Mouse (Mus musculus): Measurements from ENCODE around the gene Scaf11. TPM values are rescaled to one million over a fixed set of nuclear protein-coding genes. Genes with fewer than 3 reads are reported as not detected.
A peak's percentile ranks its signal among the peaks of the same experiment; 100 is the strongest.
"Not testable (repeated sequence)": the region's sequence is repeated elsewhere in the genome, so short reads cannot be mapped to it uniquely, and the experiment has no call there.

Gene Scaf11
- 50.9 and 52.8 TPM in 2 replicates for polyA plus RNA-seq (2015; fragmentation: Nextera tagmentation; extraction: Ambion mirVana)

DNA sequence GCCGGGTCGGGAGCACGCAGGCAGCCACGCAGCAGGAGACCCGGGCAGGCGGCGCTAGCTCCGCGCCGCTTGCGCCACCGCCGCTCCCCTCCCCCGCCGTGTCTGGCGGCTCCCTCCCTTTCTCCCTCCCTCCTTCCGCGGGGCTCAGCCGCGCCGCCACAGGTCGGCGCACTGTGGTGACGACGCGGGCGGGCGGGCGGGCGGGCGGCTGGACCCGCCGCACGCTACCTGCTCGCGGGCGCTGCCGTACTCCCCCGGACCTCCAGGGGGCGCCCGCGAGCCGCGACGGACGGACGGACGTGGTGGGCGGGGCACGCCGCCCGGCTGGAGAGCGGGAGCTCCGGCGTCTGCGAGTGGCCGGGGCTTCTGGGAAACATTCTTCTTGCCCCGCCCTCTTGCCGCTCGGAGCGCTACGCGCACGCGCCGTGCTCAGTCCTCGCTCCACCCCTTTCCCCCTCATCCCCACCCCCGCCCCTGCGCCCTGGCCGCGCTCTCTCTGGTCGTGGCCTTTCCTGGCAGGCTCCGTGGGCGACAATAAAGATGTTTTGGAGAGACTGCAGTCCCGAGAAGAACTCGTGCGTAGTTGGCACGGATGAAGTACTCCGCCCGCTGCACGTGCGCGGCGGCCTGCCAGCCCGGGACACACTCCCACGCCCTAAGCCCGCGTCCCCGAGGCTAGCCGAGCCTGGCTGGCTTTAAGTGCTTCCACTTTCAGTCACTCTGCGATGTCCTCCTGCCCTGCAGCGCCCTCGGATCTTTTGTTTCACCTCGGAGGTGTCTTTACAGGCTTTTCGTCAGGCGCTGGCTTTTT, at the start of gene Scaf11:
TSS of gene Scaf11 (minus strand) at position 114 of the 811 bp plus-strand sequence.
- WGBS = under 1% methylated on average over 59 of the region's 96 CpGs
- H3K27ac ChIP-seq (ENCODE audit: low read length) = peak within 1 kb of the TSS; percentile 99
- peak within 1 kb of the TSS; percentile 98 for H3K9ac ChIP-seq (ENCODE audit: low read length)
- H3K4me2 ChIP-seq (ENCODE audit: low read depth, low read length) = peak within 1 kb of the TSS; percentile 96
- H3K9me3 ChIP-seq (replicated peaks; ENCODE audit: control insufficient read depth, low read length) = no peaks in the 10 kb centered on the region
- peak within 1 kb of the TSS; percentile 88 for H3K4me3 ChIP-seq (ENCODE audit: low read length)
- H3K4me1 ChIP-seq (ENCODE audit: control insufficient read depth, insufficient read depth, low read length) = peaks cover 32% of the 10 kb centered on the region
- H3K36me3 ChIP-seq (ENCODE audit: control insufficient read depth, insufficient read depth) = no peaks in the 10 kb centered on the region
- H3K27me3 ChIP-seq (ENCODE audit: control insufficient read depth, insufficient read depth, low read length) = no peaks in the 10 kb centered on the region
- ATAC-seq (replicated peaks; ENCODE audit: extremely low read depth, insufficient read depth, low FRiP score) = peak; percentile 93

GRCm38 (mm10) chr15:96507097-96507840, 46.6 kb upstream of the Scaf11 start:
- no peaks in the 10 kb centered on the region for H3K27me3 ChIP-seq (ENCODE audit: control insufficient read depth, insufficient read depth, low read length)
- H3K4me1 ChIP-seq (ENCODE audit: control insufficient read depth, insufficient read depth, low read length) = no peaks in the 10 kb centered on the region
- H3K4me2 ChIP-seq (ENCODE audit: low read depth, low read length) = peak overlapping the region; percentile 55
- peaks cover 10% of the 10 kb centered on the region for H3K9me3 ChIP-seq (replicated peaks; ENCODE audit: control insufficient read depth, low read length)
- 29% methylated on average over 18 of the region's 18 CpGs for WGBS
- no peak overlapping the region for H3K9ac ChIP-seq (ENCODE audit: low read length)
- peak overlapping the region; percentile 35 for H3K4me3 ChIP-seq (ENCODE audit: low read length)
- no peak overlapping the region for H3K27ac ChIP-seq (ENCODE audit: low read length)
- no peaks in the 10 kb centered on the region for H3K36me3 ChIP-seq (ENCODE audit: control insufficient read depth, insufficient read depth)
- ATAC-seq (replicated peaks; ENCODE audit: extremely low read depth, insufficient read depth, low FRiP score) = no peak

- H3K4me2 ChIP-seq (ENCODE audit: low read depth, low read length) = no peak overlapping the region
- no peak overlapping the region for H3K9ac ChIP-seq (ENCODE audit: low read length)
- peaks cover 8% of the 10 kb centered on the region for H3K9me3 ChIP-seq (replicated peaks; ENCODE audit: control insufficient read depth, low read length)
- ATAC-seq (replicated peaks; ENCODE audit: extremely low read depth, insufficient read depth, low FRiP score) = no peak
- H3K27me3 ChIP-seq (ENCODE audit: control insufficient read depth, insufficient read depth, low read length) = no peaks in the 10 kb centered on the region
- 80% methylated on average over 6 of the region's 7 CpGs for WGBS
- no peaks in the 10 kb centered on the region for H3K36me3 ChIP-seq (ENCODE audit: control insufficient read depth, insufficient read depth)
- H3K27ac ChIP-seq (ENCODE audit: low read length) = no peak overlapping the region
- H3K4me3 ChIP-seq (ENCODE audit: low read length) = no peak overlapping the region
- no peaks in the 10 kb centered on the region for H3K4me1 ChIP-seq (ENCODE audit: control insufficient read depth, insufficient read depth, low read length)
Observed at GRCm38 (mm10) chr15:96497646-96498045, 37.0 kb upstream of the Scaf11 start.

GRCm38 (mm10) chr15:96494279-96494678, 33.6 kb upstream of the Scaf11 start:
- H3K4me3 ChIP-seq (ENCODE audit: low read length) = no peak overlapping the region
- H3K4me2 ChIP-seq (ENCODE audit: low read depth, low read length) = no peak overlapping the region
- ATAC-seq (replicated peaks; ENCODE audit: extremely low read depth, insufficient read depth, low FRiP score) = no peak
- peaks cover 6% of the 10 kb centered on the region for H3K9me3 ChIP-seq (replicated peaks; ENCODE audit: control insufficient read depth, low read length)
- no peak overlapping the region for H3K27ac ChIP-seq (ENCODE audit: low read length)
- no peaks in the 10 kb centered on the region for H3K4me1 ChIP-seq (ENCODE audit: control insufficient read depth, insufficient read depth, low read length)
- no peaks in the 10 kb centered on the region for H3K36me3 ChIP-seq (ENCODE audit: control insufficient read depth, insufficient read depth)
- no peaks in the 10 kb centered on the region for H3K27me3 ChIP-seq (ENCODE audit: control insufficient read depth, insufficient read depth, low read length)
- 74% methylated on average over 6 of the region's 6 CpGs for WGBS
- no peak overlapping the region for H3K9ac ChIP-seq (ENCODE audit: low read length)

- peaks cover 5% of the 10 kb centered on the region; the same call in 1 of the 2 replicates for H3K4me1 ChIP-seq (ENCODE audit: control insufficient read depth, insufficient read depth, low read length)
- H3K4me2 ChIP-seq (ENCODE audit: low read depth, low read length) = no peak overlapping the region
- no peaks in the 10 kb centered on the region for H3K27me3 ChIP-seq (ENCODE audit: control insufficient read depth, insufficient read depth, low read length)
- no peak overlapping the region for H3K4me3 ChIP-seq (ENCODE audit: low read length)
- ATAC-seq (replicated peaks; ENCODE audit: extremely low read depth, insufficient read depth, low FRiP score) = no peak
- peaks cover 6% of the 10 kb centered on the region for H3K9me3 ChIP-seq (replicated peaks; ENCODE audit: control insufficient read depth, low read length)
- 70% methylated on average over 5 of the region's 5 CpGs for WGBS
- H3K9ac ChIP-seq (ENCODE audit: low read length) = no peak overlapping the region
- no peaks in the 10 kb centered on the region for H3K36me3 ChIP-seq (ENCODE audit: control insufficient read depth, insufficient read depth)
- no peak overlapping the region for H3K27ac ChIP-seq (ENCODE audit: low read length)
Observed at GRCm38 (mm10) chr15:96493573-96493972, 32.9 kb upstream of the Scaf11 start.

DNA sequence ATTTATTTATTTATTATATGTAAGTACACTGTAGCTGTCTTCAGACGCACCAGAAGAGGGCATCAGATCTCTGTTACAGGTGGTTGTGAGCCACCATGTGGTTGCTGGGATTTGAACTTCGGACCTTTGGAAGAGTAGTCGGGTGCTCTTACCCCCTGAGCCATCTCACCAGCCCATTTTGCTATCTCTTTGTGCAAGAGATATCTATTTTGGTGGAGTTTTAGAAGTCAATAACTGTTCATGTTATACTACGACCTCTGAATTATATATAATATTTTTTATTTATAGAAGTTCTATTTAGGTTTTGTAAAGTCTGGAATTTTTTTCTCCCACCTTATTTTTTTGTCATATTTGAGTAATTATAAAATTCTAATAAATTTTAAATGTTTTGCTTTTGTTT, 32.3 kb upstream of the Scaf11 start:
- not testable (repeated sequence) for H3K9me3 ChIP-seq (replicated peaks; ENCODE audit: control insufficient read depth, low read length); H3K27me3 ChIP-seq (ENCODE audit: control insufficient read depth, insufficient read depth, low read length); H3K27ac ChIP-seq (ENCODE audit: low read length); H3K9ac ChIP-seq (ENCODE audit: low read length); H3K4me2 ChIP-seq (ENCODE audit: low read depth, low read length); H3K4me3 ChIP-seq (ENCODE audit: low read length); H3K4me1 ChIP-seq (ENCODE audit: control insufficient read depth, insufficient read depth, low read length); H3K36me3 ChIP-seq (ENCODE audit: control insufficient read depth, insufficient read depth); ATAC-seq (replicated peaks; ENCODE audit: extremely low read depth, insufficient read depth, low FRiP score)
- 92% methylated on average over 4 of the region's 4 CpGs for WGBS

- Histone ChIP-seq H3K27me3 (ENCODE audit: control insufficient read depth, insufficient read depth, low read length) (no peaks in the 10 kb centered on the region), H3K4me3 (ENCODE audit: low read length) (no peak overlapping the region), H3K4me1 (ENCODE audit: control insufficient read depth, insufficient read depth, low read length) (peaks cover 5% of the 10 kb centered on the region; the same call in 1 of the 2 replicates), H3K27ac (ENCODE audit: low read length) (no peak overlapping the region), H3K36me3 (ENCODE audit: control insufficient read depth, insufficient read depth) (no peaks in the 10 kb centered on the region), H3K9me3 (replicated peaks; ENCODE audit: control insufficient read depth, low read length) (peaks cover 6% of the 10 kb centered on the region), H3K4me2 (ENCODE audit: low read depth, low read length) (no peak overlapping the region), H3K9ac (ENCODE audit: low read length) (no peak overlapping the region)
- 56% methylated on average over 13 of the region's 13 CpGs for WGBS
- ATAC-seq (replicated peaks; ENCODE audit: extremely low read depth, insufficient read depth, low FRiP score) = no peak
Observed at GRCm38 (mm10) chr15:96491861-96492641, 31.4 kb upstream of the Scaf11 start.

DNA sequence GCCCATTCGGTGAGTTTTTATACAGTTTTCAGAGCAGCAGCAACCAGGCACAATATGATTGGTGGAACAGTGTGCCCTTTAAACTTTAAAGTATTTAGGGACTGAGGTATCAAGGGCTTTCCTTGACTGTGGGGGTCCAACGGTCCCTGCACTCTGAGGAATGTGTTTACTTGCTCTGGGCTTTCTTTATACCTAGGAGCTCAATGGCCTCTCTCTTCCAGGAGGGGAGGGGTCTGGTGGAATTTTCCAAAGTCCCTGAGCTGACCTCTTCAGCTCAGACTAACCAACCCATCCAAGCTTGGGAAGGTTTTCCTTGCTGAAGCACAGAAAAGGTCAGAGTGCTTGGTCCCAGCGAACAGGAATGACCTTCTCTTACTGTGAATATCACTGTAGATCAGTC, 30.8 kb upstream of the Scaf11 start:
- Histone ChIP-seq H3K27me3 (ENCODE audit: control insufficient read depth, insufficient read depth, low read length) (no peaks in the 10 kb centered on the region), H3K4me1 (ENCODE audit: control insufficient read depth, insufficient read depth, low read length) (peaks cover 5% of the 10 kb centered on the region; the same call in 1 of the 2 replicates), H3K9me3 (replicated peaks; ENCODE audit: control insufficient read depth, low read length) (peaks cover 6% of the 10 kb centered on the region), H3K4me3 (ENCODE audit: low read length) (no peak overlapping the region), H3K9ac (ENCODE audit: low read length) (no peak overlapping the region), H3K4me2 (ENCODE audit: low read depth, low read length) (no peak overlapping the region), H3K36me3 (ENCODE audit: control insufficient read depth, insufficient read depth) (no peaks in the 10 kb centered on the region), H3K27ac (ENCODE audit: low read length) (no peak overlapping the region)
- whole genome bisulfite sequencing = 41% methylated on average over 3 of the region's 3 CpGs
- ATAC-seq (replicated peaks; ENCODE audit: extremely low read depth, insufficient read depth, low FRiP score) = no peak
